Comparison of ENCODE assay signal across 8 mouse cellular contexts in the genomic region with DNA sequence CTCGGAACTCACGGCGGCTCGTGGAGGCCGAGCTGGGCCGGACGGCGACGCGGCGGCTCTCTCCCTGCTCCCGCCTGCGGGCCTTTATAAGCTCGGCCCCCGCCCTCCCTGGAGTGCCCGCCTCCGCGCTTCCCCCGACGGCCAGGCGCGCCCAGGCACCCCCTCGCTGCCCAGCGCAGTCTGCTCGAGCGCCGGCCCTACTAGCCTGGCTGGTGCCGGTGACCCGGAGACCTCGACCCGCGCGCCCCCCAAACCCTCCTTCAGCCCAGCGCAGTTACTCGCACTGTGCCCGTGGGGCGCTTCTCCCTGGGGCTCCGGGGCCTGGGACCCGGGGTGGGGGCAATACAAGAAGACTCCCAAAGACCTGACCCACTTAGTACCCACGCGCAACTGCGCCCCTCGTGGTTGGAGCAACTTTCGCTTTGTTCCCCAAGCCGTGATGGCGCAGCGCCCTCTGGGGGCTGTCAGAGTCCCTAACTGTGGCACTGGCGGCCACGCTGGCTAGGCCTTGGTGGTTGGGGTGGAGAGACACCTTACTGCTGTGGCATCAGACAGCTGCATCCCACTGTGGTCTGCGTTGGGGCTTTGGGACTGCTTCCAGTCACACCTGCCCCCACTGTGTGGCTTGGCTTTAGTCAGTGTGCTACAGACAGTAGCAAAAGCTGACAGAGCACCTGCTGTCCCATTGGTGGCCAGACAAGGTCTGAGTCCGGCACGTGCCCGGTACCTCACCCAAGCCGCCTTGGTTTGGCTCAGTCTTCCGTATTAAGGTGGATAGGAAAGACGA. TPM values are rescaled to one million over a fixed set of nuclear protein-coding genes. Genes with fewer than 3 reads are reported as not detected.
A peak's percentile ranks its signal among the peaks of the same experiment; 100 is the strongest.
DNase-seq lines count a peak whose midpoint lies in the region; ATAC-seq lines count a peak whose summit lies in the region.

A gene (minus strand): TSS at position 65 of the 787 bp plus-strand sequence.

- peak; percentile 98 for DNase-seq in NIH3T3 (ENCODE audit: low read depth)
- DNase-seq in cerebellum, postnatal 25 days, result peak; percentile 68 to 81
- peak; percentile 80 to 83 for DNase-seq in frontal cortex, postnatal 36 days (ENCODE audit: low spot score in 2 of 2)
- DNase-seq in hindbrain, embryonic 14.5 days (ENCODE audit: low spot score), result peak; percentile 69
- DNase-seq in layer of hippocampus, postnatal 36 days, result peak; percentile 72 to 77
- peak; percentile 96 for DNase-seq in lung, postnatal 4 days
- DNase-seq in retina, postnatal 7 days (ENCODE audit: low read depth, low spot score), result peak; percentile 64
- peak; percentile 99 for DNase-seq in urinary bladder, adult 2 months (ENCODE audit: low spot score)

- H3K36me3 ChIP-seq in hindbrain, embryonic 14.5 days (replicated peaks; ENCODE audit: control insufficient read depth, insufficient read depth), result no peaks in the 10 kb centered on the region

- 0 out of 2 replicates have a peak, but pooled peaks cover 8% of the 10 kb centered on the region for H3K4me1 ChIP-seq in hindbrain, embryonic 14.5 days (replicated peaks; ENCODE audit: control insufficient read depth, insufficient read depth, low read length)

- no peak; the same call in 1 of the 2 replicates for ATAC-seq in hindbrain, embryonic 14.5 days (ENCODE audit: low FRiP score)

- H3K4me2 ChIP-seq in hindbrain, embryonic 14.5 days (replicated peaks), result peak within 1 kb of the TSS; percentile 88

- 14% methylated on average over 44 of the region's 56 CpGs for WGBS in hindbrain, embryonic 14.5 days

- peak within 1 kb of the TSS; percentile 64 for H3K9ac ChIP-seq in hindbrain, embryonic 14.5 days

- no peak within 1 kb of the TSS for H3K27ac ChIP-seq in hindbrain, embryonic 14.5 days

- H3K27me3 ChIP-seq in hindbrain, embryonic 14.5 days (ENCODE audit: control insufficient read depth, insufficient read depth, low read length), result peaks cover 32% of the 10 kb centered on the region

- no peaks in the 10 kb centered on the region for H3K9me3 ChIP-seq in hindbrain, embryonic 14.5 days (ENCODE audit: control insufficient read depth, low read length)

- peak within 1 kb of the TSS; percentile 51 for H3K4me3 ChIP-seq in hindbrain, embryonic 14.5 days (replicated peaks; ENCODE audit: low read length)

RNA-seq across cellular contexts. Expression of the gene that starts here (rescaled TPM):
- polyA plus RNA-seq in hindbrain, embryonic 14.5 days (2014; fragmentation: Nextera tagmentation; extraction: Ambion mirVana), result 3.1 and 3.7 TPM in 2 replicates
- 1 to 10 TPM; 3.1 to 4.4 TPM for total RNA-seq in layer of hippocampus, postnatal 36 days (2021)
- 68.9 and 70.9 TPM in 2 replicates for polyA plus RNA-seq in urinary bladder, adult 2 months (2012; rRNA removed)

Comparison
In these comparisons a context has a peak if more than half of its experiments do, and no peak if none do; other contexts are left out.
1. RNA of the gene that starts here (polyA plus RNA-seq): 68.9 to 70.9 TPM in urinary bladder, adult 2 months; 3.1 to 3.7 TPM in hindbrain, embryonic 14.5 days; every median in the first group is over 10 times any median in the second.
2. Peak in every context shown above with its lines, with median percentiles within 50 percentile points of each other: DNase-seq.